ENCODE assay signal across 10 mouse cellular contexts in genomic region chr7:83564635-83565291, GRCm38 (mm10). TPM values are rescaled to one million over a fixed set of nuclear protein-coding genes. Genes with fewer than 3 reads are reported as not detected.
DNase-seq lines count a peak whose midpoint lies in the region; ATAC-seq lines count a peak whose summit lies in the region.
"Had no signal": no experiment of that assay in that cellular context is flagged by ENCODE, and none has a peak within 500 bp of the region (broad histone marks: within the 10 kb centered on the region; RNA-seq: fewer than 3 reads in every experiment).

No protein-coding gene starts in this region.

- no peaks in the 10 kb centered on the region for H3K36me3 ChIP-seq in kidney, embryonic 16.5 days (ENCODE audit: insufficient read depth, low read length)
- no peaks in the 10 kb centered on the region for H3K36me3 ChIP-seq in midbrain, embryonic 15.5 days (replicated peaks)
- no peaks in the 10 kb centered on the region for H3K36me3 ChIP-seq in midbrain, embryonic 11.5 days (ENCODE audit: control insufficient read depth, insufficient read depth, low read length)

- no peak overlapping the region for H3K4me2 ChIP-seq in kidney, embryonic 16.5 days (replicated peaks; ENCODE audit: low read depth, low read length)
- H3K4me2 ChIP-seq in midbrain, embryonic 15.5 days = no peak overlapping the region
- no peak overlapping the region for H3K4me2 ChIP-seq in midbrain, embryonic 11.5 days

- no peak overlapping the region for H3K4me3 ChIP-seq in kidney, embryonic 16.5 days (ENCODE audit: low read length)
- no peak overlapping the region for H3K4me3 ChIP-seq in midbrain, embryonic 15.5 days
- no peak overlapping the region for H3K4me3 ChIP-seq in midbrain, embryonic 11.5 days (ENCODE audit: low read depth, low read length)
- H3K4me3 ChIP-seq: megakaryocyte, embryonic 14.5 days had no signal

- DNase-seq in kidney, adult 8-10 months = no peak
- DNase-seq in ZHBTc4 (ENCODE audit: low read depth, low spot score) = peak; percentile 11
- peak; percentile 79 for DNase-seq in induced T-regulatory cell, adult 2 months (ENCODE audit: low read depth)
- peak; percentile 64 to 68 for DNase-seq in spleen, postnatal 36 days (ENCODE audit: low spot score in 2 of 2)
- DNase-seq in midbrain, embryonic 11.5 days (ENCODE audit: low spot score, missing footprints) = no peak
- DNase-seq in layer of hippocampus, adult 18-20 months (ENCODE audit: low spot score in 2 of 2) = no peak

- peak; percentile 81 for ATAC-seq in kidney, embryonic 16.5 days (ENCODE audit: low FRiP score, low TSS enrichment)
- no peak for ATAC-seq in midbrain, embryonic 15.5 days (replicated peaks)
- ATAC-seq in midbrain, embryonic 11.5 days (ENCODE audit: low FRiP score) = no peak

- H3K27ac ChIP-seq in kidney, embryonic 16.5 days (ENCODE audit: low read length) = peak overlapping the region; percentile 72
- H3K27ac ChIP-seq in midbrain, embryonic 15.5 days = no peak overlapping the region
- H3K27ac ChIP-seq in midbrain, embryonic 11.5 days (ENCODE audit: low read depth, low read length) = no peak overlapping the region

- peaks cover 15% of the 10 kb centered on the region for H3K4me1 ChIP-seq in kidney, embryonic 16.5 days (ENCODE audit: insufficient read depth, low read length)
- H3K4me1 ChIP-seq in midbrain, embryonic 15.5 days = no peaks in the 10 kb centered on the region
- peaks cover 7% of the 10 kb centered on the region for H3K4me1 ChIP-seq in midbrain, embryonic 11.5 days (ENCODE audit: control insufficient read depth, insufficient read depth, low read length)

- H3K27me3 ChIP-seq in kidney, embryonic 16.5 days (ENCODE audit: insufficient read depth, low read length) = no peaks in the 10 kb centered on the region
- no peaks in the 10 kb centered on the region; the same call in 1 of the 2 replicates for H3K27me3 ChIP-seq in midbrain, embryonic 15.5 days (replicated peaks)
- H3K27me3 ChIP-seq in midbrain, embryonic 11.5 days (ENCODE audit: control insufficient read depth, insufficient read depth, low read length) = no peaks in the 10 kb centered on the region
- H3K27me3 ChIP-seq: megakaryocyte, embryonic 14.5 days had no signal

- 29% methylated on average over 12 of the region's 12 CpGs for WGBS in kidney, embryonic 16.5 days
- WGBS in midbrain, embryonic 15.5 days = 78% methylated on average over 12 of the region's 12 CpGs
- 82% methylated on average over 12 of the region's 12 CpGs for WGBS in midbrain, embryonic 11.5 days

- 0 out of 2 replicates have a peak overlapping the region, but pooled peaks have one; percentile 22 for H3K9ac ChIP-seq in kidney, embryonic 16.5 days (replicated peaks; ENCODE audit: low read length)
- no peak overlapping the region for H3K9ac ChIP-seq in midbrain, embryonic 15.5 days
- H3K9ac ChIP-seq in midbrain, embryonic 11.5 days (ENCODE audit: low read length) = no peak overlapping the region

- no peaks in the 10 kb centered on the region for H3K9me3 ChIP-seq in kidney, embryonic 16.5 days (ENCODE audit: low read length)
- no peaks in the 10 kb centered on the region for H3K9me3 ChIP-seq in midbrain, embryonic 15.5 days
- H3K9me3 ChIP-seq in midbrain, embryonic 11.5 days (ENCODE audit: control insufficient read depth, low read length) = no peaks in the 10 kb centered on the region
- H3K9me3 ChIP-seq: megakaryocyte, embryonic 14.5 days had no signal

RNA-seq across cellular contexts. Expression of gene Tmc3, which starts 20.0 kb away (rescaled TPM):
- 1.4 and 2.3 TPM in 2 replicates for polyA plus RNA-seq in kidney, embryonic 16.5 days (2015; fragmentation: Nextera tagmentation; extraction: Ambion mirVana)
- 0.08 and 0.37 TPM in 2 replicates for polyA plus RNA-seq in midbrain, embryonic 15.5 days (2015; fragmentation: Nextera tagmentation; extraction: Ambion mirVana)
- polyA plus RNA-seq in midbrain, embryonic 11.5 days (2014; fragmentation: Nextera tagmentation; extraction: Ambion mirVana) = 0.72 and 0.86 TPM in 2 replicates
- total RNA-seq in layer of hippocampus, adult 18-20 months (2021) = under 1 TPM; 0.25 to 0.35 TPM
- total RNA-seq: gastrocnemius, adult 8-10 months had no signal

Comparison
In these comparisons a context has a peak if more than half of its experiments do, and no peak if none do; other contexts are left out.
1. DNase-seq: peak in ZHBTc4 (single experiment), induced T-regulatory cell, adult 2 months (single experiment) and spleen, postnatal 36 days (2 of 2); none in kidney, adult 8-10 months (0 of 2), midbrain, embryonic 11.5 days (single experiment) and layer of hippocampus, adult 18-20 months (0 of 2).